Mouse (Mus musculus) adrenal gland, adult 18-20 months (tissue): ENCODE measurements at regions not wholly inside any gene's neighbourhood (a gene's known extent, or its start where the extent isn't known, plus 50 kb on each side); places are given as distances from the start of the nearest gene placed in this dataset.

Experiments
- DNase-seq, 2 experiments: peaks; one replicate each; pipeline ENCODE4 v3.0.0; 2021 to 2022; ENCODE audit warnings: low spot score in 2 of 2

GRCm38 (mm10) chr14:68447240-68447923 lies 846.7 kb downstream of the Synb start:
- peak in 1 of 2 experiments; percentile 5 for DNase-seq

- no peak for DNase-seq
Observed at GRCm38 (mm10) chr14:68433326-68433725, 860.8 kb downstream of the Synb start.

- no peak for DNase-seq
Observed at GRCm38 (mm10) chr14:68432111-68432510, 862.0 kb downstream of the Synb start.

GRCm38 (mm10) chr14:68427235-68427634 lies 866.9 kb downstream of the Synb start:
- DNase-seq, result no peak

- no peak for DNase-seq
Observed at GRCm38 (mm10) chr14:68392440-68392839, 901.7 kb downstream of the Synb start.

GRCm38 (mm10) chr14:68391875-68392274 lies 902.2 kb downstream of the Synb start:
- no peak for DNase-seq

- no peak for DNase-seq
Observed at GRCm38 (mm10) chr14:68381741-68382140, 912.4 kb downstream of the Synb start.

- DNase-seq, result no peak
Observed at GRCm38 (mm10) chr14:68367696-68368095, 926.4 kb downstream of the Synb start.

- DNase-seq, result no peak
Observed at GRCm38 (mm10) chr14:68363892-68364291, 930.2 kb downstream of the Synb start.

GRCm38 (mm10) chr14:68361998-68362397 lies 932.1 kb downstream of the Synb start:
- DNase-seq, result no peak

GRCm38 (mm10) chr14:68361481-68361880 lies 932.6 kb downstream of the Synb start:
- DNase-seq, result no peak

GRCm38 (mm10) chr14:68356396-68356795 lies 937.7 kb downstream of the Synb start:
- DNase-seq, result no peak

GRCm38 (mm10) chr14:68355462-68355905 lies 938.6 kb downstream of the Synb start:
- no peak for DNase-seq

- DNase-seq, result no peak
Observed at GRCm38 (mm10) chr14:68345527-68345926, 948.6 kb downstream of the Synb start.

GRCm38 (mm10) chr14:68344715-68345114 lies 949.4 kb downstream of the Synb start:
- no peak for DNase-seq

GRCm38 (mm10) chr14:68338440-68338839 lies 955.7 kb downstream of the Synb start:
- no peak for DNase-seq

GRCm38 (mm10) chr14:68325061-68325460 lies 969.0 kb downstream of the Synb start:
- no peak for DNase-seq

- no peak for DNase-seq
Observed at GRCm38 (mm10) chr14:68323008-68323407, 971.1 kb downstream of the Synb start.

- DNase-seq, result no peak
Observed at GRCm38 (mm10) chr14:68307973-68308660, 986.0 kb downstream of the Synb start.

GRCm38 (mm10) chr14:68305166-68305565 lies 988.9 kb downstream of the Synb start:
- DNase-seq, result no peak

- no peak for DNase-seq
Observed at GRCm38 (mm10) chr14:68301710-68302109, 992.4 kb downstream of the Synb start.

GRCm38 (mm10) chr14:68285546-68285945 lies 1008.6 kb downstream of the Synb start:
- no peak for DNase-seq

GRCm38 (mm10) chr14:68261436-68261835 lies 1032.7 kb downstream of the Synb start:
- no peak for DNase-seq
